Mouse (Mus musculus) liver, adult 2 months (tissue): ENCODE measurements around the gene Coro6. TPM values are rescaled to one million over a fixed set of nuclear protein-coding genes. Genes with fewer than 3 reads are reported as not detected.

Experiments
- DNase-seq: peaks from one replicate; pipeline ENCODE4 v3.0.0-alpha.2; 2011; ENCODE audit warnings: low read depth, low spot score; ENCODE audit errors: extremely low read depth
- H3K27ac ChIP-seq: fragments of 200-500 bp; replicated peaks from 2 replicates; pipeline ENCODE4 v1.5.1; 2012; ENCODE audit warnings: low read depth, mild to moderate bottlenecking, control low read depth, inconsistent platforms, low read length; ENCODE audit not compliant: insufficient read depth
- H3K27me3 ChIP-seq: fragments of 200-500 bp; 2 replicates; pipeline ENCODE4 v1.6.1; 2012; ENCODE audit warnings: mild to moderate bottlenecking, moderate library complexity, low read length, inconsistent platforms; ENCODE audit not compliant: control insufficient read depth, insufficient read depth
- H3K36me3 ChIP-seq: fragments of 200-500 bp; 2 replicates; pipeline ENCODE4 v1.6.1; 2012; ENCODE audit warnings: low read length, inconsistent platforms; ENCODE audit not compliant: control insufficient read depth, insufficient read depth
- H3K4me1 ChIP-seq: fragments of 200-500 bp; 2 replicates; pipeline ENCODE4 v1.6.1; 2011; ENCODE audit warnings: low read length; ENCODE audit not compliant: control insufficient read depth, insufficient read depth
- H3K4me3 ChIP-seq: fragments of 200-500 bp; 2 replicates; pipeline ENCODE4 v1.5.1; 2011; ENCODE audit warnings: low read depth, mild to moderate bottlenecking, control low read depth, low read length, moderate library complexity; ENCODE audit not compliant: insufficient read depth
- H3K79me2 ChIP-seq: fragments of 200-500 bp; 2 replicates; pipeline ENCODE4 v1.6.1; 2012; ENCODE audit warnings: inconsistent platforms, mild to moderate bottlenecking, low read length, moderate library complexity; ENCODE audit not compliant: control insufficient read depth, insufficient read depth
- H3K9ac ChIP-seq: fragments of 200-500 bp; 2 replicates; pipeline ENCODE4 v1.6.1; 2012; ENCODE audit warnings: low read depth, mild to moderate bottlenecking, control low read depth, inconsistent platforms, low read length
- CTCF ChIP-seq: fragments of 200-500 bp; IDR thresholded peaks from 2 replicates; pipeline ENCODE4 v1.5.1; 2011; ENCODE audit warnings: low read depth, low read length, control low read depth
- POLR2A ChIP-seq: fragments of 200-500 bp; IDR thresholded peaks from 2 replicates; pipeline ENCODE4 v1.6.1; 2011; ENCODE audit warnings: low read length, control low read depth; ENCODE audit not compliant: insufficient read depth; ENCODE audit errors: extremely low read depth
- WGBS: fragments of 180-500 bp; shearing (Covaris S2); methylation state at CpG from one replicate; pipeline ENCODE4 v1.1.7; 2018; 5-methylcytosine and 5-hydroxymethylcytosine counted together
- polyA plus RNA-seq: library from polyadenylated mRNA; depleted of rRNA; stranded (reverse); fragments of >200 nt; gene quantifications from 2 replicates; pipeline ENCODE4 v1.2.3, GENCODE M21; 2012
- total RNA-seq: library from RNA; depleted of rRNA; stranded (reverse); fragments of >200 nt; gene quantifications from 2 replicates; pipeline ENCODE4 v1.2.3, GENCODE M21; 2014

The Coro6 gene
- total and polyA plus RNA-seq, 2 experiments: 0.09 to 0.16 TPM

GRCm38 (mm10) chr11:77505291-77505980 lies 43.2 kb downstream of the Coro6 start:
- no peaks in the 10 kb centered on the region for H3K27me3 ChIP-seq
- no peak for DNase-seq
- H3K4me1 ChIP-seq: peaks cover 3% of the 10 kb centered on the region; the same call in 1 of the 2 replicates
- no peaks in the 10 kb centered on the region for H3K36me3 ChIP-seq
- 91% methylated on average over 22 of the region's 22 CpGs for WGBS
- no peak for TF ChIP-seq CTCF
- TF ChIP-seq POLR2A: no peak
- H3K79me2 ChIP-seq: no peaks in the 10 kb centered on the region
- H3K4me3 ChIP-seq: no peak overlapping the region
- H3K9ac ChIP-seq: no peak overlapping the region
- no peak overlapping the region for H3K27ac ChIP-seq

- Histone ChIP-seq H3K4me1 (peaks cover 3% of the 10 kb centered on the region; the same call in 1 of the 2 replicates), H3K27me3 (no peaks in the 10 kb centered on the region), H3K36me3 (no peaks in the 10 kb centered on the region), H3K79me2 (no peaks in the 10 kb centered on the region), H3K9ac (no peak overlapping the region), H3K4me3 (no peak overlapping the region), H3K27ac (no peak overlapping the region)
- TF ChIP-seq CTCF: no peak
- no peak for TF ChIP-seq POLR2A
- WGBS: 86% methylated on average over 14 of the region's 14 CpGs
- no peak for DNase-seq
Observed at GRCm38 (mm10) chr11:77506273-77506672, 44.1 kb downstream of the Coro6 start.

DNA sequence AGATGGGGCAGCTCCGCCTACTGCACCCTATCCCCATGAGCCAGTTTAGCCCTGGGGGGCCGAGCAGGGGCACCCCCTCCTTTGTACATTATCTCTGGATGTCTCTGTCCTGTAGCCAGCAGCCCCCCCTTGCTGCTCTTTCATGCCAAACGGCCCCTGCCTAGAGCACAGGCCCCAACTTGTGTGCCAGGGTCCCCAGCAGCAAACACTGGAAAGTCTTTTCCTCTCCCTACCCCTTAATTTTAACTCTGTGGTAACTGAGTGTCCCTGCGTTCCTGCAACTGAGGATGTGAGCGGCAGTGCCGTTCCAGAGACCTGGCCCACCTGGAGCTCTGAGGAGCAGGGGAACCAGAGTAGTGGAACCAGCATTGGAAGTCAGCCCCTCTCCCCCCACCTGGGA lies 44.7 kb downstream of the Coro6 start:
- TF ChIP-seq POLR2A: no peak
- no peak for TF ChIP-seq CTCF
- no peak overlapping the region for H3K4me3 ChIP-seq
- peaks cover 3% of the 10 kb centered on the region; the same call in 1 of the 2 replicates for H3K4me1 ChIP-seq
- H3K36me3 ChIP-seq: no peaks in the 10 kb centered on the region
- no peak overlapping the region for H3K27ac ChIP-seq
- no peaks in the 10 kb centered on the region for H3K79me2 ChIP-seq
- no peak overlapping the region for H3K9ac ChIP-seq
- no peaks in the 10 kb centered on the region for H3K27me3 ChIP-seq
- 93% methylated on average over 6 of the region's 6 CpGs for WGBS
- no peak for DNase-seq

GRCm38 (mm10) chr11:77507426-77507825 lies 45.2 kb downstream of the Coro6 start:
- TF ChIP-seq CTCF: no peak
- no peak for TF ChIP-seq POLR2A
- Histone ChIP-seq H3K27me3 (no peaks in the 10 kb centered on the region), H3K4me1 (peaks cover 4% of the 10 kb centered on the region; the same call in 1 of the 2 replicates), H3K9ac (no peak overlapping the region), H3K36me3 (no peaks in the 10 kb centered on the region), H3K4me3 (no peak overlapping the region), H3K79me2 (no peaks in the 10 kb centered on the region; the same call in 1 of the 2 replicates), H3K27ac (no peak overlapping the region)
- DNase-seq: no peak
- 78% methylated on average over 4 of the region's 4 CpGs for WGBS

GRCm38 (mm10) chr11:77508068-77509021 lies 46.1 kb downstream of the Coro6 start:
- Histone ChIP-seq H3K4me1 (peaks cover 8% of the 10 kb centered on the region; the same call in 1 of the 2 replicates), H3K79me2 (no peaks in the 10 kb centered on the region; the same call in 1 of the 2 replicates), H3K27ac (no peak overlapping the region), H3K4me3 (peak overlapping the region; percentile 56; the same call in 1 of the 2 replicates), H3K27me3 (no peaks in the 10 kb centered on the region), H3K36me3 (no peaks in the 10 kb centered on the region), H3K9ac (peak overlapping the region; percentile 67)
- TF ChIP-seq CTCF (peak; percentile 82), POLR2A (no peak)
- 23% methylated on average over 49 of the region's 49 CpGs for WGBS
- no peak for DNase-seq

DNA sequence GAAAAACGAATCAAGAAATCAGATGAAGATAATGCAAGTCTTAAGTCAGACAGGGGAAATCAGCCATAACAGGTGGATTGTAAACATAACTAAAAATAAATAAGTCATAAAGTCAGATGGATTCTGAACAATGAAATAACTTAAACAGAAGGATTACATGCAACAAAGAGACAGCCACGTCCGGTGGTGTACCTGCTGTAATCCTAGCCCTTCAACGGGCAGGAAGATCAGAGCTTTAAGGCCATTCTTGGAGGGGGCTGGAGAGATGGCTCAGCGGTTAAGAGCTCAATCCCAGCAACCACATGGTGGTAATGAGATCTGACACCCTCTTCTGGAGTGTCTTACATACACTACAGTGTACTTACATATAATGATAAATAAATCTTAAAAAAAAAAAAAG lies 49.1 kb downstream of the Coro6 start:
- H3K4me3 ChIP-seq: no peak overlapping the region
- DNase-seq: no peak
- 91% methylated on average over 5 of the region's 5 CpGs for WGBS
- TF ChIP-seq CTCF (no peak), POLR2A (no peak)
- peaks cover 6% of the 10 kb centered on the region; the same call in 1 of the 2 replicates for H3K79me2 ChIP-seq
- peaks cover 14% of the 10 kb centered on the region; the same call in 1 of the 2 replicates for H3K4me1 ChIP-seq
- H3K27ac ChIP-seq: no peak overlapping the region
- no peaks in the 10 kb centered on the region for H3K27me3 ChIP-seq
- no peaks in the 10 kb centered on the region for H3K36me3 ChIP-seq
- no peak overlapping the region for H3K9ac ChIP-seq
